Mouse (Mus musculus): ENCODE data around the gene Pef1. TPM values are rescaled to one million over a fixed set of nuclear protein-coding genes. Genes with fewer than 3 reads are reported as not detected.

Pef1 gene
- total and polyA plus RNA-seq, 3 experiments: 31.4 to 59.3 (median 38.0) TPM

DNA sequence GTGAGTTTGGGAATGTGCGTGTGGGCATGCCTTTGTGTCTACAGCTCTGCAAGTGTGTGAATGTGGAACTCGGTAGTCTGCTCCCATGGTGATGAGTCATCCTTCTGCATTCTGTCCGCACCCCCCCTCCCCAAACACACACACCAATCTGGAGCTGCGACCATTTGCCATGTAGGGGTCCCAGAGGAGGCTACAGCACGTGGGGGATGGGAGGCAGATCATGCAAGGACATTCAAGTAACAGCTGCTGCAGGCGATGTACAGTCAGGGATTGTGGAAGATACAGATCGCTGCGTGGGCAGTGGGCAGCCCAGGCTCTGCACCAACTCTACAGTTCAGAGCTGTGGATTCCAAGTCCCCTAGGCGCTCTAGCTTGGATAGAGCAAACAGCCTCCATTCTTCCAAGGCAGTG, 38.6 kb downstream of the Pef1 start:
- no peaks in the 10 kb centered on the region for H3K79me2 ChIP-seq (replicated peaks; ENCODE audit: control insufficient read depth, insufficient read depth, low read length)
- 50% methylated on average over 9 of the region's 9 CpGs for WGBS
- intact Hi-C loops (cut with DNase I): no loop called here
- H3K27ac ChIP-seq: no peak overlapping the region
- H3K4me1 ChIP-seq (ENCODE audit: control insufficient read depth, insufficient read depth, low read length): no peaks in the 10 kb centered on the region; the same call in 1 of the 2 replicates
- no peaks in the 10 kb centered on the region for H3K36me3 ChIP-seq (ENCODE audit: control insufficient read depth, insufficient read depth, low read length)
- TF ChIP-seq EP300 (IDR thresholded peaks at IDR 0.05; ENCODE audit: insufficient read depth, low read depth, low read length): no peak
- TF ChIP-seq CTCF (IDR thresholded peaks at IDR 0.05): no peak
- no peak for TF ChIP-seq POLR2A (IDR thresholded peaks at IDR 0.05; ENCODE audit: insufficient read depth, low read depth, low read length)
- peaks cover 6% of the 10 kb centered on the region for H3K27me3 ChIP-seq (ENCODE audit: control insufficient read depth, insufficient read depth, low read length)
- DNase-seq: no peak
- no peak overlapping the region for H3K4me3 ChIP-seq
- no peak overlapping the region for H3K9ac ChIP-seq (ENCODE audit: low read depth, low read length)

DNA sequence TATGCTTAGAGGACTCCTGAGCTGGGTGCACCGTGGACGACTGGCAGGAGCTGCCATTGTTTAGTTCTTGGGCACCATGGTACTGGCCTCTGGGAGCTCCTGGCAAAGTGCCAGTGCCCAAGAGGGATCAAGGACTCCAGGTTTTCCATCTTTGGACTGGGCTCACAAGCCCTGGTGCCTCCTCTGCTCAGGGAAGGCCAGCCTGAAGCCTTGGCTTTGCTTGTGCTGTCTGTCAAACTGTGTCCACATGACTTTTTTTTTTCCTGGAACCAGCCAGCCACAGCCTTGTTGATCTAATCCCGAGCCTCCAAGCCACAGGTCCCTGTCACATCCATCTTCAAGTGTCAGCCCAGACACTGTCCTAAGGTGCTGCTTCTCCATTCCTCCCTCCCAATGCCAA, 39.4 kb downstream of the Pef1 start:
- no peak overlapping the region for H3K27ac ChIP-seq

GRCm38 (mm10) chr4:130148405-130148804, 46.0 kb downstream of the Pef1 start:
- no peak overlapping the region for H3K4me3 ChIP-seq
- WGBS: 54% methylated on average over 10 of the region's 10 CpGs
- intact Hi-C loops (cut with DNase I): no loop called here
- no peak for DNase-seq
- H3K27me3 ChIP-seq (ENCODE audit: control insufficient read depth, insufficient read depth, low read length): no peaks in the 10 kb centered on the region
- H3K27ac ChIP-seq: no peak overlapping the region
- H3K79me2 ChIP-seq (replicated peaks; ENCODE audit: control insufficient read depth, insufficient read depth, low read length): no peaks in the 10 kb centered on the region
- TF ChIP-seq EP300 (IDR thresholded peaks at IDR 0.05; ENCODE audit: insufficient read depth, low read depth, low read length) (no peak), CTCF (IDR thresholded peaks at IDR 0.05) (no peak), POLR2A (IDR thresholded peaks at IDR 0.05; ENCODE audit: insufficient read depth, low read depth, low read length) (no peak)
- no peak overlapping the region for H3K9ac ChIP-seq (ENCODE audit: low read depth, low read length)
- H3K4me1 ChIP-seq (ENCODE audit: control insufficient read depth, insufficient read depth, low read length): no peaks in the 10 kb centered on the region
- no peaks in the 10 kb centered on the region for H3K36me3 ChIP-seq (ENCODE audit: control insufficient read depth, insufficient read depth, low read length)

More for the DNA sequence above, 39.4 kb downstream of the Pef1 start:
- no peak overlapping the region for H3K4me3 ChIP-seq
- no peaks in the 10 kb centered on the region; the same call in 1 of the 2 replicates for H3K4me1 ChIP-seq (ENCODE audit: control insufficient read depth, insufficient read depth, low read length)
- peaks cover 6% of the 10 kb centered on the region for H3K27me3 ChIP-seq (ENCODE audit: control insufficient read depth, insufficient read depth, low read length)
- no peak overlapping the region for H3K9ac ChIP-seq (ENCODE audit: low read depth, low read length)
- WGBS: 55% methylated on average over 3 of the region's 3 CpGs
- intact Hi-C loops (cut with DNase I): no loop called here
- TF ChIP-seq EP300 (IDR thresholded peaks at IDR 0.05; ENCODE audit: insufficient read depth, low read depth, low read length) (no peak), POLR2A (IDR thresholded peaks at IDR 0.05; ENCODE audit: insufficient read depth, low read depth, low read length) (no peak), CTCF (IDR thresholded peaks at IDR 0.05) (no peak)
- no peak for DNase-seq
- H3K79me2 ChIP-seq (replicated peaks; ENCODE audit: control insufficient read depth, insufficient read depth, low read length): no peaks in the 10 kb centered on the region
- no peaks in the 10 kb centered on the region for H3K36me3 ChIP-seq (ENCODE audit: control insufficient read depth, insufficient read depth, low read length)

GRCm38 (mm10) chr4:130154250-130154649, 51.9 kb downstream of the Pef1 start:
- no peak for TF ChIP-seq POLR2A (IDR thresholded peaks at IDR 0.05; ENCODE audit: insufficient read depth, low read depth, low read length)
- peaks cover 2% of the 10 kb centered on the region; the same call in 1 of the 2 replicates for H3K4me1 ChIP-seq (ENCODE audit: control insufficient read depth, insufficient read depth, low read length)
- no peaks in the 10 kb centered on the region for H3K36me3 ChIP-seq (ENCODE audit: control insufficient read depth, insufficient read depth, low read length)
- no peak overlapping the region for H3K4me3 ChIP-seq
- H3K27ac ChIP-seq: no peak overlapping the region
- H3K79me2 ChIP-seq (replicated peaks; ENCODE audit: control insufficient read depth, insufficient read depth, low read length): no peaks in the 10 kb centered on the region
- H3K9ac ChIP-seq (ENCODE audit: low read depth, low read length): no peak overlapping the region
- no peaks in the 10 kb centered on the region for H3K27me3 ChIP-seq (ENCODE audit: control insufficient read depth, insufficient read depth, low read length)
- WGBS: 83% methylated on average over 3 of the region's 3 CpGs
- intact Hi-C loops (cut with DNase I): loop anchor here (2.0 kb wide), 1 partner anchor 15 kb away; the partner anchor contains the start of gene Hcrtr1
- no peak for DNase-seq

GRCm38 (mm10) chr4:130156812-130157371, 54.5 kb downstream of the Pef1 start:
- no peaks in the 10 kb centered on the region for H3K27me3 ChIP-seq (ENCODE audit: control insufficient read depth, insufficient read depth, low read length)
- no peaks in the 10 kb centered on the region for H3K79me2 ChIP-seq (replicated peaks; ENCODE audit: control insufficient read depth, insufficient read depth, low read length)
- H3K27ac ChIP-seq: no peak overlapping the region
- 56% methylated on average over 12 of the region's 12 CpGs for WGBS
- no peak overlapping the region for H3K4me3 ChIP-seq
- H3K9ac ChIP-seq (ENCODE audit: low read depth, low read length): no peak overlapping the region
- DNase-seq: no peak
- H3K4me1 ChIP-seq (ENCODE audit: control insufficient read depth, insufficient read depth, low read length): peaks cover 2% of the 10 kb centered on the region; the same call in 1 of the 2 replicates
- intact Hi-C loops (cut with DNase I): no loop called here
- TF ChIP-seq CTCF (IDR thresholded peaks at IDR 0.05) (no peak), EP300 (IDR thresholded peaks at IDR 0.05; ENCODE audit: insufficient read depth, low read depth, low read length) (no peak), POLR2A (IDR thresholded peaks at IDR 0.05; ENCODE audit: insufficient read depth, low read depth, low read length) (no peak)
- no peaks in the 10 kb centered on the region for H3K36me3 ChIP-seq (ENCODE audit: control insufficient read depth, insufficient read depth, low read length)

DNA sequence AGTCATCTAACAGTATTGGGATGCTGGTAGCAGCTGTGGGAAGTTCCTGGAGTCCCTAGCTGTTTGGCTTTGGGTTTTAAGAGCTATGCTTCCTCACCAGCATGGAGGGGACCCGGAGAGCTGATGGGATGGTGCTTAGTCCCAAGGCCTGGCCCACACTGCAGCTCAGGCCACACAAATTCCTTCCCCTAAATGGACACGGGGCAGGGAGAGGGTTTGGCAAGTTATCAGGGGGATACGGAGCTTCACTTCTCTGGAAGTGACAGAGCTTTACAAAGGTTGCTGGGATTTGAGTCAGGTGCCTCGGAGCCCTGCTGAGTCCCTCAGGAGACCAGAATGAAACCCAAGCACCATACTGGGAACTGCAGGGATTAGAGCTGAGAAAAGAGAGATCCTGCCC, 59.0 kb downstream of the Pef1 start:
- intact Hi-C loops (cut with DNase I): no loop called here
- H3K36me3 ChIP-seq (ENCODE audit: control insufficient read depth, insufficient read depth, low read length): peaks cover 3% of the 10 kb centered on the region
- H3K27me3 ChIP-seq (ENCODE audit: control insufficient read depth, insufficient read depth, low read length): no peaks in the 10 kb centered on the region
- H3K27ac ChIP-seq: no peak overlapping the region
- 26% methylated on average over 4 of the region's 4 CpGs for WGBS
- TF ChIP-seq POLR2A (IDR thresholded peaks at IDR 0.05; ENCODE audit: insufficient read depth, low read depth, low read length): no peak
- no peak for TF ChIP-seq CTCF (IDR thresholded peaks at IDR 0.05)
- no peak for TF ChIP-seq EP300 (IDR thresholded peaks at IDR 0.05; ENCODE audit: insufficient read depth, low read depth, low read length)
- peaks cover 12% of the 10 kb centered on the region for H3K4me1 ChIP-seq (ENCODE audit: control insufficient read depth, insufficient read depth, low read length)
- no peak for DNase-seq
- no peak overlapping the region for H3K9ac ChIP-seq (ENCODE audit: low read depth, low read length)
- H3K79me2 ChIP-seq (replicated peaks; ENCODE audit: control insufficient read depth, insufficient read depth, low read length): no peaks in the 10 kb centered on the region
- no peak overlapping the region for H3K4me3 ChIP-seq
